In genomic region chr1:91664622-91665021, GRCm38 (mm10) we compare ENCODE assay signal across 18 mouse cellular contexts.
DNase-seq lines count a peak whose midpoint lies in the region; TF ChIP-seq lines count a peak whose summit lies in the region.
"Had no signal": no experiment of that assay in that cellular context is flagged by ENCODE, and none has a peak within 500 bp of the region (broad histone marks: within the 10 kb centered on the region; RNA-seq: fewer than 3 reads in every experiment).

No protein-coding gene starts in this region.

- H3K27ac ChIP-seq in left cerebral cortex, adult 2 months = no peak overlapping the region
- no peak overlapping the region for H3K27ac ChIP-seq in limb, embryonic 10.5 days
- H3K27ac ChIP-seq: forebrain, embryonic 13.5 days; hindbrain, embryonic 15.5 days; kidney, embryonic 15.5 days; midbrain, embryonic 12.5 days had no signal

- WGBS in limb, embryonic 10.5 days = 86% methylated on average over 12 of the region's 12 CpGs

- H3K4me1 ChIP-seq in limb, embryonic 10.5 days = peaks cover 20% of the 10 kb centered on the region
- H3K4me1 ChIP-seq: forebrain, embryonic 13.5 days; hindbrain, embryonic 15.5 days; midbrain, embryonic 12.5 days had no signal

- H3K27me3 ChIP-seq in limb, embryonic 10.5 days (ENCODE audit: low read depth, poor library complexity, severe bottlenecking) = no peaks in the 10 kb centered on the region
- H3K27me3 ChIP-seq: forebrain, embryonic 13.5 days; hindbrain, embryonic 15.5 days; kidney, embryonic 15.5 days; midbrain, embryonic 12.5 days had no signal

- TF ChIP-seq CTCF in left cerebral cortex, adult 2 months (IDR thresholded peaks at IDR 0.05) = no peak

- intact Hi-C loops in left cerebral cortex, postnatal 14 days (cut with DNase I) = no loop called here
- intact Hi-C loops in left cerebral cortex, adult 2 months (cut with DNase I) = no loop called here

- no peaks in the 10 kb centered on the region for H3K9me3 ChIP-seq in limb, embryonic 10.5 days (replicated peaks)
- H3K9me3 ChIP-seq: forebrain, embryonic 13.5 days; hindbrain, embryonic 15.5 days; kidney, embryonic 15.5 days; midbrain, embryonic 12.5 days had no signal

- H3K4me3 ChIP-seq in left cerebral cortex, adult 2 months = no peak overlapping the region
- H3K4me3 ChIP-seq in limb, embryonic 10.5 days = no peak overlapping the region
- H3K4me3 ChIP-seq: forebrain, embryonic 13.5 days; hindbrain, embryonic 15.5 days; kidney, embryonic 15.5 days; midbrain, embryonic 12.5 days; myocyte had no signal

- DNase-seq in left cerebral cortex, postnatal 14 days (ENCODE audit: low spot score in 2 of 2) = peak; percentile 11 to 26
- DNase-seq in left cerebral cortex, adult 2 months (ENCODE audit: extremely low spot score in 1 of 2, low spot score in 2 of 2) = no peak
- DNase-seq in CD4-positive helper T cell, adult 2 months (ENCODE audit: low read depth, low spot score) = peak; percentile 19
- DNase-seq in R1 (ENCODE audit: low read depth, low spot score) = peak; percentile 70
- DNase-seq in thymus, postnatal 25 days = peak; percentile 39
- DNase-seq in limb, embryonic 10.5 days (ENCODE audit: low spot score) = no peak
- no peak for DNase-seq in cerebellum, adult 9-10 months
- DNase-seq: adrenal gland, postnatal 14 days; cerebellum, adult 9-11 months; gastrocnemius, postnatal 10 days; heart, postnatal 14 days; lung, postnatal 36 days; retina, postnatal 1 day had no signal

- no peaks in the 10 kb centered on the region for H3K36me3 ChIP-seq in limb, embryonic 10.5 days
- H3K36me3 ChIP-seq: hindbrain, embryonic 15.5 days; kidney, embryonic 15.5 days; midbrain, embryonic 12.5 days had no signal

Comparison
In these comparisons a context has a peak if more than half of its experiments do, and no peak if none do; other contexts are left out.
1. DNase-seq: peak in left cerebral cortex, postnatal 14 days (2 of 2), CD4-positive helper T cell, adult 2 months (single experiment), R1 (single experiment) and thymus, postnatal 25 days (single experiment); none in left cerebral cortex, adult 2 months (0 of 2), limb, embryonic 10.5 days (single experiment) and cerebellum, adult 9-10 months (single experiment).